Mouse (Mus musculus): ENCODE data around the gene Babam2. TPM values are rescaled to one million over a fixed set of nuclear protein-coding genes. Genes with fewer than 3 reads are reported as not detected.
A peak's percentile ranks its signal among the peaks of the same experiment; 100 is the strongest.

Babam2 gene
- polyA plus RNA-seq, 1 experiment from 2014 or later, result 54.7 TPM

DNA sequence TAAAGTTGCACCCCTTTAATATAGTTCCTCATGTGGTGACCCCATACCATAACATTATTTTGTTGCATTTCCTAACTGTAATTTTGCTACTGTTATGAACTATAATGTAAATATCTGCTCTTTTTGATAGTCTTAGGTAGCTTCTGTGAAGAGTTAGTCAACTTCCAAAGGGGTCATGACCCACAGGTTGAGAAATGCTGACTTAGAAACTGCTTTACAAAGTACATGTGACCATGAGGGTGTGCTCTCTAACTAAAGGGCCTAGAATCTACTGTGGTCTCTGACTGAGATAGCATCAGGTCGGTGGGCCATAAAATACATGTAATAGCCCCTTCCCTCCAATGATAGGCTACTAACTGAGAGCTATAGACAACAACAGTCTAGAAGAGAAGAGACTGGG lies 19.5 kb upstream of the Babam2 start:
- ATAC-seq, result no peak
- WGBS, result 73% methylated on average over 1 of the region's 1 CpGs

DNA sequence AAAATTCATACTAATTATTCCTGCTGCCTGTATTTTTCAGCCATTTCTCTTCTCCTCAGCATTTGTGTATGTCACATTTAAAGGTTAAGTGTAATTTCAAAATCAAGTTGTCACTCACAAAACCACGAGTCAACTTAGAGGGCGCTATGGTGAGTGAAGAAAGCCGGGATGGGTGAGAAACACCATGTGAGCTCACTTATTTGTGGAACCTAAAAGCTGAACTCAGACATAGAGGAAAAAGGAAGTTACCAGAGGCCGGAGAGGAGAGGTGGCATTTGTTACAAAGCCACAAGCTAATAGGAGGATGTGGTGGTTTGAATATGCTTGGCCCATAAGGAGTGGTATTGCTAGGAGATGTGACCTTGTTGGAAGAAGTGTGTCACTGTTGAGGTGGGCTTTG lies 17.3 kb upstream of the Babam2 start:
- Histone ChIP-seq H3K27me3 (ENCODE audit: control insufficient read depth, insufficient read depth, low read depth, low read length) (no peaks in the 10 kb centered on the region), H3K4me1 (ENCODE audit: control insufficient read depth, insufficient read depth, low read length) (no peaks in the 10 kb centered on the region), H3K36me3 (ENCODE audit: control insufficient read depth, insufficient read depth, low read length) (no peaks in the 10 kb centered on the region), H3K4me2 (ENCODE audit: low read length) (no peak overlapping the region), H3K9ac (ENCODE audit: low read depth, low read length) (no peak overlapping the region), H3K9me3 (replicated peaks; ENCODE audit: control insufficient read depth, low read length, poor library complexity, severe bottlenecking) (no peaks in the 10 kb centered on the region), H3K4me3 (ENCODE audit: low read depth, low read length) (no peak overlapping the region), H3K27ac (ENCODE audit: low read length) (no peak overlapping the region)
- 82% methylated on average over 4 of the region's 4 CpGs for WGBS
- no peak for ATAC-seq

More for the DNA sequence above, 19.5 kb upstream of the Babam2 start:
- Histone ChIP-seq H3K36me3 (ENCODE audit: control insufficient read depth, insufficient read depth, low read length) (no peaks in the 10 kb centered on the region), H3K27ac (ENCODE audit: low read length) (no peak overlapping the region), H3K9me3 (replicated peaks; ENCODE audit: control insufficient read depth, low read length, poor library complexity, severe bottlenecking) (no peaks in the 10 kb centered on the region), H3K27me3 (ENCODE audit: control insufficient read depth, insufficient read depth, low read depth, low read length) (no peaks in the 10 kb centered on the region), H3K4me1 (ENCODE audit: control insufficient read depth, insufficient read depth, low read length) (no peaks in the 10 kb centered on the region), H3K4me2 (ENCODE audit: low read length) (no peak overlapping the region), H3K9ac (ENCODE audit: low read depth, low read length) (no peak overlapping the region), H3K4me3 (ENCODE audit: low read depth, low read length) (no peak overlapping the region)

DNA sequence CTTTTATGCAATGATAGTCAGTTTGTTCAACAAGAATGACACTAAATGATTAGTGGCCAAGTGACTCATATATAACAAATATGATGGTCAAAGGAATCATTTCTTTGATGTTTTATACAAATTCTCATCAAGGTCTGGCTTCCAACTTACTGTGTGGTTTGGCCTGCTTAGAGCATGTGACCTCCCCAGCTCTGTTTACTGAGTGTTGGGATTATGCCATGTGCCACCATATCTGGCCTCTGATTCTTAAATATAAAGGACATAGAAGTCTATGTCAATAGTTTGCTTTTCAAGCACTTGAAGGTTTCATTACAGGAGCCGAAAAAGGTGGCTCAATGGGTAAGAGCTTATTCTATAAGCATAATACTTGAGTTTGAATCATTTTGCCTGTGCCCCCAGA lies 15.2 kb upstream of the Babam2 start:
- no peak for ATAC-seq
- H3K27ac ChIP-seq (ENCODE audit: low read length), result no peak overlapping the region
- WGBS, result 79% methylated on average over 1 of the region's 1 CpGs
- no peak overlapping the region for H3K4me3 ChIP-seq (ENCODE audit: low read depth, low read length)
- no peaks in the 10 kb centered on the region for H3K36me3 ChIP-seq (ENCODE audit: control insufficient read depth, insufficient read depth, low read length)
- no peaks in the 10 kb centered on the region for H3K4me1 ChIP-seq (ENCODE audit: control insufficient read depth, insufficient read depth, low read length)
- H3K9ac ChIP-seq (ENCODE audit: low read depth, low read length), result no peak overlapping the region
- H3K4me2 ChIP-seq (ENCODE audit: low read length), result no peak overlapping the region
- no peaks in the 10 kb centered on the region for H3K27me3 ChIP-seq (ENCODE audit: control insufficient read depth, insufficient read depth, low read depth, low read length)
- no peaks in the 10 kb centered on the region for H3K9me3 ChIP-seq (replicated peaks; ENCODE audit: control insufficient read depth, low read length, poor library complexity, severe bottlenecking)

DNA sequence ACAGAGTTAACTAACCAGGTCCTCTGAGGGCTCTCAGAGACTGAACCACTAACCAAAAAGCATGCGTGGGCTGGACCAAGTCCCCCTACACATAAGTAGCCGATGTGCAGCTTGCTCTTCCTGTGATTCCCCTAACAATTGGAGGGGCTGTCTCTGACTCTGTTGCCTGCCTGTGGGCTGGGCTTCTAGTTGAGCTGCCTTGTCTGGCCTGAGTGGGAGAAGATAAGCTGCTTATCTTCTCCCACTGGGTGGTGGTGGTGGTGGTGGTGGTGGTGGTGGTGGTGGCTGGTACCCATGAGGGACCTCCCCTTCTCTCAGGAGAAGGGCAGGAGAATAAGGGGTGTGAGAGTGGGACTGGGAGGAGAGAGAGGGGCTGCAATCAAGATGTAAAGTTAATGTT lies 11.4 kb upstream of the Babam2 start:
- ATAC-seq, result no peak
- WGBS, result 42% methylated on average over 2 of the region's 2 CpGs

DNA sequence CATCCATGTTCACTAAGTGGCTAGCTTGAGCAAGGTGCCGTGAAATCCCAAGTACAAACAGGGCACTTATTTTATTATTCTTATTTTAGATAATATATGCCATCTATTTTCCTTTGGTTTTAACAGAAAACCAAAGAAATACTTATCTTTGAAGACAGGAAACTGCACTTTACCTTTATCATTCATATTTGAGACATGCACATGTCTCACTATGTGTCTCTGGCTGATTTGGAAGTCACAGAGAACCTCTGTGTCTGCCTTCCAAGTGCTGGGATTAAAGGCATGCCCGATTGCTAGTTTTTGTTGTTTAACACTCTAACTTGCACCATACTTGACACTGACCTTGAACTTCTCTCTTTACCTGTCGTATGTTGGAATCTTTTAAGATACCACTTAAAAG lies 9.5 kb upstream of the Babam2 start:
- no peaks in the 10 kb centered on the region for H3K4me1 ChIP-seq (ENCODE audit: control insufficient read depth, insufficient read depth, low read length)
- 93% methylated on average over 3 of the region's 3 CpGs for WGBS
- H3K4me3 ChIP-seq (ENCODE audit: low read depth, low read length), result no peak overlapping the region
- H3K9me3 ChIP-seq (replicated peaks; ENCODE audit: control insufficient read depth, low read length, poor library complexity, severe bottlenecking), result no peaks in the 10 kb centered on the region
- no peak overlapping the region for H3K27ac ChIP-seq (ENCODE audit: low read length)
- no peaks in the 10 kb centered on the region for H3K27me3 ChIP-seq (ENCODE audit: control insufficient read depth, insufficient read depth, low read depth, low read length)
- no peak overlapping the region for H3K4me2 ChIP-seq (ENCODE audit: low read length)
- no peak overlapping the region for H3K9ac ChIP-seq (ENCODE audit: low read depth, low read length)
- H3K36me3 ChIP-seq (ENCODE audit: control insufficient read depth, insufficient read depth, low read length), result no peaks in the 10 kb centered on the region
- ATAC-seq, result no peak

More for the DNA sequence above, 11.4 kb upstream of the Babam2 start:
- Histone ChIP-seq H3K27me3 (ENCODE audit: control insufficient read depth, insufficient read depth, low read depth, low read length) (no peaks in the 10 kb centered on the region), H3K4me3 (ENCODE audit: low read depth, low read length) (no peak overlapping the region), H3K4me2 (ENCODE audit: low read length) (no peak overlapping the region), H3K9ac (ENCODE audit: low read depth, low read length) (no peak overlapping the region), H3K9me3 (replicated peaks; ENCODE audit: control insufficient read depth, low read length, poor library complexity, severe bottlenecking) (no peaks in the 10 kb centered on the region), H3K36me3 (ENCODE audit: control insufficient read depth, insufficient read depth, low read length) (no peaks in the 10 kb centered on the region), H3K27ac (ENCODE audit: low read length) (no peak overlapping the region), H3K4me1 (ENCODE audit: control insufficient read depth, insufficient read depth, low read length) (no peaks in the 10 kb centered on the region)

DNA sequence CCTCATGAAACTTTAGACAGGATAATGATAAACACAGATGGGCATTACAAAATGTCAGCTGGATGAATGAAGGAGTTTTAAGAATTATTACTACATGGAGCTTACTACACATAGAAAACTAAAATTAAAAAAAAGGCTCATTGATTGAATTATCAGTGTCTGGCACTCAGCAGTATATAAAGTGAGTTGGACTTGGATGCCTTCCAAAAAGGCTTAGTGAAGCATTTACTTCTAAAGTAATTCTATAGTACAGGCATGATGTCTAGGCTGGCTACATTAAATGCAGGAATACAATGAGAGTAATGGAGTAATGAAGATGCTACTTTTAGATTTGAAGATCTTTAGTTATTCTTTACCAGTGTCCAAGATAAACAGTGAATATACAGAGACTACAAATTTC lies 4.3 kb upstream of the Babam2 start:
- H3K27ac ChIP-seq (ENCODE audit: low read length), result no peak overlapping the region
- no peak for ATAC-seq

DNA sequence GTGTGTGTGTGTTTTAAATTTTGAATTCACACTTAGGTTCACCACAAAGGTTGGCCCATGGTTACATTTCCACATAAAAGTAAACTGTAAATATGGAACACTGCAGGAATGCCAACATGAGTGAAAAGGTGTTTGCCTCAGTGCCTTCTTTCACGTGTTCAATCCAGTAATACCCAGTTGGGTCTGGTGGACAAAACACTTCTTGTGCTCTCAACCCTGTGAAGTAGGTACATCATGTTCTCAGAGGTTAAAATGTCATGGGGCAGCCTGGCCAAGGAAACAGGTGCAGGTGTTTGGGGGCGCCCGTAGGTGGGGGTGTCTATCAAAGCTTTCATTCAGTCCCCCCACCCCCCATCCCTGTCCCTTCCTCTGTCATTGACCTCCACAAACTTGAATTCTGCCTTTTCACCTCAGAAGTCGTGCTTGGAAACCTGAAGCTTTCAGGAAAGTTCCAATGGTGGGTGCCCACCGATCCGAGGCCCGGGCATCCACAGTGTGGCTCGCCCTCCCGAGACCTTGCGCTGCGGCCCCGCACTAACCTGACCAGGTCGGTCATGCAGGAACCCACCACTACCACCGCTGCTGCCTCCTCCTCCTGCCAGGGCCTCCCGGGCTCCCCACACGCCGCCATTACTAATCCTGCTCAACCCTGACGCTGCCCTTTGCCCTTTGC lies 377 bp upstream of the Babam2 start, which contains the start of gene Rbks:
TSS of gene Rbks (minus strand) at position 657 of the 673 bp plus-strand sequence.
- H3K4me3 ChIP-seq (ENCODE audit: low read depth, low read length), result peak within 1 kb of the TSS; percentile 82
- peak within 1 kb of the TSS; percentile 74 for H3K4me2 ChIP-seq (ENCODE audit: low read length)
- H3K27me3 ChIP-seq (ENCODE audit: control insufficient read depth, insufficient read depth, low read depth, low read length), result no peaks in the 10 kb centered on the region
- peaks cover 8% of the 10 kb centered on the region for H3K4me1 ChIP-seq (ENCODE audit: control insufficient read depth, insufficient read depth, low read length)
- H3K27ac ChIP-seq (ENCODE audit: low read length), result peak within 1 kb of the TSS; percentile 92
- no peaks in the 10 kb centered on the region for H3K36me3 ChIP-seq (ENCODE audit: control insufficient read depth, insufficient read depth, low read length)
- no peaks in the 10 kb centered on the region for H3K9me3 ChIP-seq (replicated peaks; ENCODE audit: control insufficient read depth, low read length, poor library complexity, severe bottlenecking)
- peak; percentile 75 for ATAC-seq
- WGBS, result 5% methylated on average over 18 of the region's 18 CpGs
- H3K9ac ChIP-seq (ENCODE audit: low read depth, low read length), result peak within 1 kb of the TSS; percentile 95

More for the DNA sequence above, 4.3 kb upstream of the Babam2 start:
- no peak overlapping the region for H3K4me2 ChIP-seq (ENCODE audit: low read length)
- peaks cover 3% of the 10 kb centered on the region; the same call in 1 of the 2 replicates for H3K4me1 ChIP-seq (ENCODE audit: control insufficient read depth, insufficient read depth, low read length)
- H3K4me3 ChIP-seq (ENCODE audit: low read depth, low read length), result no peak overlapping the region
- H3K9ac ChIP-seq (ENCODE audit: low read depth, low read length), result no peak overlapping the region
- no peaks in the 10 kb centered on the region for H3K27me3 ChIP-seq (ENCODE audit: control insufficient read depth, insufficient read depth, low read depth, low read length)
- no peaks in the 10 kb centered on the region for H3K9me3 ChIP-seq (replicated peaks; ENCODE audit: control insufficient read depth, low read length, poor library complexity, severe bottlenecking)
- no peaks in the 10 kb centered on the region for H3K36me3 ChIP-seq (ENCODE audit: control insufficient read depth, insufficient read depth, low read length)

DNA sequence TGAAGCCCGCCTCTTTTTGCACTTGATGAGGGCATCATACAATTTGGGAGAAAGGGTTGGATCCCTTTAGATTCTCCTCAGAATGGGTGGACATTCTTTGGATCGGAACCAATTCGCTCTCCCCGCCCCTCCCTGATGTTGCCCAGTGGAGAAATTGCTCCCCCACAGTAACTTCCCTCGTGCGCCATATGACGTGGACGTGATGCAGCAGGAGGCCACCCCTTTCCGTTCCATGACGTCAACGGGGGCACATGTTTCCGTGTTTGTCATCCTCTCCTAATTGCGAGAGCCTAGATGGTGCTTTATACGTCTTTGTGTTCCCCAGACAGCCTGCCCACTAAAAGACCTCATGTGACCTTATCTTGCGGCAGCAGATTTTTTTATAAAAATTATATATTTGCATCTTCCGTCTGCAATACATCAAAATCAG lies 828 bp downstream of the Babam2 start:
- Histone ChIP-seq H3K4me1 (ENCODE audit: control insufficient read depth, insufficient read depth, low read length) (peaks cover 8% of the 10 kb centered on the region), H3K36me3 (ENCODE audit: control insufficient read depth, insufficient read depth, low read length) (peaks cover 2% of the 10 kb centered on the region; the same call in 1 of the 2 replicates), H3K4me3 (ENCODE audit: low read depth, low read length) (peak overlapping the region; percentile 82), H3K27me3 (ENCODE audit: control insufficient read depth, insufficient read depth, low read depth, low read length) (no peaks in the 10 kb centered on the region), H3K4me2 (ENCODE audit: low read length) (peak overlapping the region; percentile 74), H3K9me3 (replicated peaks; ENCODE audit: control insufficient read depth, low read length, poor library complexity, severe bottlenecking) (no peaks in the 10 kb centered on the region), H3K27ac (ENCODE audit: low read length) (peak overlapping the region; percentile 92), H3K9ac (ENCODE audit: low read depth, low read length) (peak overlapping the region; percentile 95)
- 4% methylated on average over 16 of the region's 16 CpGs for WGBS
- ATAC-seq, result peak; percentile 89

DNA sequence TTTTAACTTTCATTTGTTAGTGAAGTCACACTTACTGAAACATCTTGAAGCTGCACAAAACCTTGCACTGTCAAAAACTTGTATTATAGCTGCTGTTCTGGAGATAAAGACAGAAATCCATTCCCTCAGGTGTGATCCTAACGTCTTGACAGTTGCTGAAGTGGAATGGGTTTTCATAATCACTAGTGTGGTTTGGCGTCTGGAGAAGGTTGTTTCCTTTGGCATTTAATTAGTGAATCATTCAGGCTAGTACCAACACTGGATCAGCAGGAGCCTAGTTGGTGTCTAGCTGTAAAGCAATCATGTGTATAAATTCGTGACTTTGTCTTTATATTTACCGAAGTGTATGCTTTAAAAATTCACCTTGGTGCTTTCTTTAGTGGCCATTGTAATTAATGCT lies 1.4 kb downstream of the Babam2 start:
- Histone ChIP-seq H3K4me1 (ENCODE audit: control insufficient read depth, insufficient read depth, low read length) (peaks cover 8% of the 10 kb centered on the region), H3K9me3 (replicated peaks; ENCODE audit: control insufficient read depth, low read length, poor library complexity, severe bottlenecking) (no peaks in the 10 kb centered on the region), H3K27ac (ENCODE audit: low read length) (no peak overlapping the region), H3K36me3 (ENCODE audit: control insufficient read depth, insufficient read depth, low read length) (peaks cover 3% of the 10 kb centered on the region; the same call in 1 of the 2 replicates), H3K4me2 (ENCODE audit: low read length) (peak overlapping the region; percentile 74), H3K27me3 (ENCODE audit: control insufficient read depth, insufficient read depth, low read depth, low read length) (no peaks in the 10 kb centered on the region), H3K9ac (ENCODE audit: low read depth, low read length) (no peak overlapping the region), H3K4me3 (ENCODE audit: low read depth, low read length) (no peak overlapping the region; the same call in 1 of the 2 replicates)
- ATAC-seq, result no peak
- WGBS, result 42% methylated on average over 4 of the region's 4 CpGs
